9 mouse cellular contexts compared by ENCODE assay signal in genomic region chr5:121670412-121670811, GRCm38 (mm10). TPM values are rescaled to one million over a fixed set of nuclear protein-coding genes. Genes with fewer than 3 reads are reported as not detected.
DNase-seq lines count a peak whose midpoint lies in the region; ATAC-seq and TF ChIP-seq lines count a peak whose summit lies in the region.
"Had no signal": no experiment of that assay in that cellular context is flagged by ENCODE, and none has a peak within 500 bp of the region (broad histone marks: within the 10 kb centered on the region; RNA-seq: fewer than 3 reads in every experiment).

No protein-coding gene starts in this region.

- WGBS in heart, embryonic 10.5 days: 78% methylated on average over 3 of the region's 3 CpGs
- 80% methylated on average over 3 of the region's 3 CpGs for WGBS in hindbrain, embryonic 13.5 days

- H3K4me2 ChIP-seq in hindbrain, embryonic 13.5 days: no peak overlapping the region
- H3K4me2 ChIP-seq: heart, embryonic 15.5 days had no signal

- H3K27me3 ChIP-seq in heart, embryonic 10.5 days (ENCODE audit: insufficient read depth, poor library complexity, severe bottlenecking): no peaks in the 10 kb centered on the region
- H3K27me3 ChIP-seq in hindbrain, embryonic 13.5 days: no peaks in the 10 kb centered on the region
- H3K27me3 ChIP-seq: heart, embryonic 15.5 days had no signal

- H3K36me3 ChIP-seq in heart, embryonic 10.5 days: peaks cover 80% of the 10 kb centered on the region
- peaks cover 86% of the 10 kb centered on the region for H3K36me3 ChIP-seq in hindbrain, embryonic 13.5 days

- no peak overlapping the region for H3K4me3 ChIP-seq in heart, embryonic 10.5 days
- no peak overlapping the region for H3K4me3 ChIP-seq in bone marrow macrophage, adult 2 months (ENCODE audit: insufficient read depth, low read length)
- H3K4me3 ChIP-seq in hindbrain, embryonic 13.5 days: no peak overlapping the region
- H3K4me3 ChIP-seq: heart, embryonic 15.5 days had no signal

- no peak overlapping the region for H3K27ac ChIP-seq in heart, embryonic 10.5 days
- no peak overlapping the region for H3K27ac ChIP-seq in bone marrow macrophage, adult 2 months (ENCODE audit: insufficient read depth, low read depth, low read length)
- H3K27ac ChIP-seq in hindbrain, embryonic 13.5 days: no peak overlapping the region
- H3K27ac ChIP-seq: heart, embryonic 15.5 days had no signal

- ATAC-seq in hindbrain, embryonic 13.5 days (ENCODE audit: low FRiP score): no peak

- no peaks in the 10 kb centered on the region for H3K9me3 ChIP-seq in heart, embryonic 10.5 days
- H3K9me3 ChIP-seq in hindbrain, embryonic 13.5 days: no peaks in the 10 kb centered on the region
- H3K9me3 ChIP-seq: heart, embryonic 15.5 days had no signal

- no peaks in the 10 kb centered on the region for H3K4me1 ChIP-seq in heart, embryonic 10.5 days
- H3K4me1 ChIP-seq in bone marrow macrophage, adult 2 months (ENCODE audit: control insufficient read depth, insufficient read depth, low read length): no peaks in the 10 kb centered on the region
- H3K4me1 ChIP-seq in hindbrain, embryonic 13.5 days (replicated peaks): no peaks in the 10 kb centered on the region
- H3K4me1 ChIP-seq: heart, embryonic 15.5 days had no signal

- TF ChIP-seq CTCF in bone marrow macrophage, adult 2 months (IDR thresholded peaks at IDR 0.05; ENCODE audit: low read depth, low read length): peak; percentile 58

- no peak for TF ChIP-seq POLR2A in bone marrow macrophage, adult 2 months (IDR thresholded peaks at IDR 0.05; ENCODE audit: borderline replicate concordance, low read depth, low read length)

- peak; percentile 28 for DNase-seq in heart, postnatal 4 days
- no peak for DNase-seq in heart, embryonic 10.5 days (ENCODE audit: low spot score)
- DNase-seq in B cell, adult 2 months: peak; percentile 68 to 70
- peak; percentile 20 for DNase-seq in lung, postnatal 14 days
- DNase-seq in yolk sac, embryonic 10.5 days (ENCODE audit: low spot score): no peak
- no peak for DNase-seq in cerebellum, postnatal 36 days

- no peak overlapping the region for H3K9ac ChIP-seq in hindbrain, embryonic 13.5 days
- H3K9ac ChIP-seq: heart, embryonic 15.5 days had no signal

RNA-seq across cellular contexts. Expression of gene Brap, which starts 10.0 kb away (rescaled TPM):
- 10 to 100 TPM; 26.8 to 32.0 TPM for total RNA-seq in heart, postnatal 4 days (2021)
- 33.2 and 35.5 TPM in 2 replicates for polyA plus RNA-seq in heart, embryonic 10.5 days (2016; fragmentation: Nextera tagmentation; extraction: Ambion mirVana)
- polyA plus RNA-seq in bone marrow macrophage, adult 2 months (2012; ENCODE audit: insufficient read depth, insufficient read length, missing spikeins): 37.7 and 41.2 TPM in 2 replicates
- polyA plus RNA-seq in hindbrain, embryonic 13.5 days (2015; fragmentation: Nextera tagmentation; extraction: Ambion mirVana): 44.3 and 44.5 TPM in 2 replicates

RNA-seq across cellular contexts. Expression of gene Acad10, which starts 10.1 kb away (rescaled TPM):
- 1 to 10 TPM; 7.1 to 7.8 TPM for total RNA-seq in heart, postnatal 4 days (2021)
- 1.5 and 2.6 TPM in 2 replicates for polyA plus RNA-seq in heart, embryonic 10.5 days (2016; fragmentation: Nextera tagmentation; extraction: Ambion mirVana)
- 3.3 and 5.5 TPM in 2 replicates for polyA plus RNA-seq in bone marrow macrophage, adult 2 months (2012; ENCODE audit: insufficient read depth, insufficient read length, missing spikeins)
- 1.7 and 1.9 TPM in 2 replicates for polyA plus RNA-seq in hindbrain, embryonic 13.5 days (2015; fragmentation: Nextera tagmentation; extraction: Ambion mirVana)

RNA-seq across cellular contexts. Expression of gene Atxn2, which starts 40.7 kb away (rescaled TPM):
- 100 to 1,000 TPM; 174 to 180 TPM for total RNA-seq in heart, postnatal 4 days (2021)
- polyA plus RNA-seq in heart, embryonic 10.5 days (2016; fragmentation: Nextera tagmentation; extraction: Ambion mirVana): 38.2 and 46.8 TPM in 2 replicates
- polyA plus RNA-seq in bone marrow macrophage, adult 2 months (2012; ENCODE audit: insufficient read depth, insufficient read length, missing spikeins): 62.9 and 70.6 TPM in 2 replicates
- polyA plus RNA-seq in hindbrain, embryonic 13.5 days (2015; fragmentation: Nextera tagmentation; extraction: Ambion mirVana): 60.9 and 68.3 TPM in 2 replicates

RNA-seq across cellular contexts. Expression of gene Acad12, which starts 51.7 kb away (rescaled TPM):
- 10 to 100 TPM; 21.0 to 21.2 TPM for total RNA-seq in heart, postnatal 4 days (2021)
- 4.7 and 6.1 TPM in 2 replicates for polyA plus RNA-seq in heart, embryonic 10.5 days (2016; fragmentation: Nextera tagmentation; extraction: Ambion mirVana)
- polyA plus RNA-seq in bone marrow macrophage, adult 2 months (2012; ENCODE audit: insufficient read depth, insufficient read length, missing spikeins): 8.6 and 9.0 TPM in 2 replicates
- polyA plus RNA-seq in hindbrain, embryonic 13.5 days (2015; fragmentation: Nextera tagmentation; extraction: Ambion mirVana): 1.7 and 1.8 TPM in 2 replicates

Comparison
In these comparisons a context has a peak if more than half of its experiments do, and no peak if none do; other contexts are left out.
1. DNase-seq: peak in heart, postnatal 4 days (single experiment), B cell, adult 2 months (2 of 2) and lung, postnatal 14 days (single experiment); none in heart, embryonic 10.5 days (single experiment), yolk sac, embryonic 10.5 days (single experiment) and cerebellum, postnatal 36 days (0 of 2).